Mouse (Mus musculus) cerebellum, adult 8-10 months (tissue): ENCODE results near the gene Rreb1.

Experiments
- DNase-seq: peaks from one replicate; pipeline ENCODE4 v3.0.0; 2022

Rreb1 gene

DNA sequence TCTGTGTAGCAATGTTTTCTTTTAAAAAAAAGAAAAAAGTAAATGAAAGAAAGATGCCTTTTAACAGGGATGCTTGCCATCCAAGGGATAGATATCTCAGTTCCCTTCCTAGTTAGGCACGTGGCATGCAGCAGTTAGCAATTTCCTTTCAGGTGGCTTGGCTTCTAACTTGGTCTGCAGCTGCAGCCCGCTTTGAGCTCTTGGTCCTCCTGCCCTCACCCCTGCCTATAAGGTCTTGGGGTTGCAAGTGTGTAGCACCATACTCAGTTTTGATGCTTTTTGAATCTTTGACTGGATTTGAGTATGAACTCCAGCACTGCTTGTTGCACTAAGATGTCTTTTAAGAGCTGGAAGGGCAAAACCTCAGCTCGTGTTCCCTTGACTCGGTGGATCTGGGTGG is 144.9 kb downstream of the Rreb1 start:
- no peak for DNase-seq

DNA sequence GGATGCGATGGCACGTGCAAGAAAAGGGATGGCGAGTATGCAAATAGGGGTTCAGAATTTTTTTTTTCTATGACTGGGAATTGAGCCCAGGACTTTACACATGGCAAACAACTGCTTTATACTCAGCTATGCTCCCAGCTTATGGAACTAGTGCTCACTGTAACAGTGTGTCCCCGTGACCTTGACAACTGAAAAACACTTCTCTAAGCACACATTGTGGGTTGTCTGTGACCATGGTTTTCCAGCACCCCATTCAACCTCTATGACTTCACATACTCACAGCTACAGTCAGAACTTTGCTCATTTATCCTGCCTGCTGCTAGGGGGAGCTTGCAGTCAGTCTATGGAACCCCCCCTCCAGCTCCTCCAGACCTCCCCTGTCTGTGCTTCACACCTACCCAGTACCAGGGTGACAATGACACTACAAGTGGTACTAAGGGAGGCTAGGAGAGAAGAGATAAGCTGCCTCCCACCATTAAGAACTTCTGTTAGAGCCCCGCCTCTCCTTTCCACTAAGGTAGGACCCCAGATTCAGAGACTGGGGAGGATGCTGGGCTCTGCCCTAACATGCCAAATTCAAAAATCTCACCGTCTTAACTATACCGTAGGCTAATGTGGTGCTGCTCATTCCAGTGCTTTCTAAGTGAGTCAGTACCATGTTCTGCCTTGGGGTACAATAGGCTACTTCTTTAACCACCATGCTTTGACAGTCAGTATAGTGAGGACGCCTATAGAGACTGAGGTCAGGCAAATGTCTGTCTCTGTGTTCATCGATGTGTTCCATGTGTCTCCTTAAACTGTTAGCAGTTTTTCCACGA is 145.7 kb downstream of the Rreb1 start:
- no peak for DNase-seq

DNA sequence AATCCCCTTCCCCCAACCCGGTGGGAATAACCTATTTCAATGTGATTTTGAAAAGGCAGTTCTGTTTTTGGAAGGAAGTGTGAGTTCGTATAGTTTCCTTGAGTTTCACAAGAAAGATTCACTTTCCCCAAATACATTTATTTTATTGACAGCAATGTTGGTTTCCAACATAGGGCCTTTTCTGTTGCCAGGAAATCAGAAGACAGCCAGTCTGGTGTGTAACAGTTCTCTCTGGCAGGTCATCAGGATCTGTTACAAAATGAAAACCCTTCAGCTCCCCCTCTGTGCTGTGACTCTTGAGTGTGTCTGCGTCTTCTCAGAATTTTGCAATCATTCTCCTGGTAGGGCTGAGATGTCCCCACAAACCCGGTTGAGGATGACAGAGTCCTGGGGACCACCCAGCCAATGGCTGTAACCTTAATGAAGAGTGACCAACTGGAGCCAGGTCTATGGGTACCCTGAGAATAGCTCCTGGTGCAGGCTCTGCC is 146.3 kb downstream of the Rreb1 start:
- DNase-seq = no peak

DNA sequence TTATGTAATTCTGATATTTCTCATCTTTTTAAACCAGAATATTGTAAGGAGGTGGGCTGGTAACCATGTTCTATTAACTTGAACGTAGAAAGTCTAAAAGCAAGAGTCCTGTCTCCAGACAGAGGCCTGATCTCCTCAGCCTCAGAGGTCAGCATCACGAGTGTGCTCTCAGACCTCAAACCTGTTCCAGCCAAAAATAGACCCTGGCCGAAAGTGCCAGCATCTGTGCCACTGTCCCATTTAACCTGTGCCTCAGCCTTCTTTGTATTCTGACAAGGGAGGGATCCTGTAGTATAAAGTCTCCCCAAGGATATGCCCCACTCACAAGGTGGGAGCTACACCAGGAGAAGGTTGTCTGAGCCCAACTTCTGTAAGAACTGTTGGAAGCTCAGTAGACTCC is 148.2 kb downstream of the Rreb1 start:
- DNase-seq = no peak

DNA sequence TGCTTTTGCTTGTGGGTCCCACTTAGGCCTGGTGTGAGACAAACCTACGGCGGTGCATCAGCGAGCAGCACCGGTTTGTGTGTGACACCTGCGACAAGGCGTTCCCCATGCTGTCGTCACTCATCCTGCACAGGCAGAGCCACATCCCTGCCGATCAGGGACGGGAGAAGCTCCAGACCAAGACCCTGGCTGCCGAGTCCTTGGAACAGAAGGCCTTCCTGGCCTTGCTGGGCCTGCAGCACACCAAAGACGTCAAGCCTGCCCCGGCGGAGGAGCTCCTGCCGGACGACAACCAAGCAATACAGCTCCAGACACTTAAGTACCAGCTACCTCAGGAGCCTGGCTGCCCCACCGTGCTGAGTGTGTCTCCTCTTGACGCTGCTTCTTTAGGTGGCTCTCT is 151.3 kb downstream of the Rreb1 start:
- DNase-seq = no peak

DNA sequence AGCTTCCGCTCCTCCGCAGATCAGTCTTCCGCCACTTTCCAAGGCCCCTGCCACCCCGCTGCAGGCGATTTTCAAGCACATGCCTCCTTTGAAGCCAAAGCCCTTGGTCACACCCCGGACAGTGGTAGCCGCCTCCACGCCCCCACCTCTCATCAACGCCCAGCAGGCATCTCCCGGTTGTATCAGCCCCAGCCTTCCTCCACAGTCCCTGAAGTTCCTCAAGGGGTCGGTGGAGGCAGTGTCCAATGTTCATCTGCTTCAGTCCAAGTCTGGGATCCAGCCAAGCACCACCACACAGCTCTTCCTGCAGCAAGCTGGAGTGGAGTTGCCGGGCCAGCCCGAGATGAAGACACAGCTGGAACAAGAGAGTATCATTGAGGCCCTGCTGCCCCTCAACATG is 151.9 kb downstream of the Rreb1 start:
- DNase-seq = no peak

DNA sequence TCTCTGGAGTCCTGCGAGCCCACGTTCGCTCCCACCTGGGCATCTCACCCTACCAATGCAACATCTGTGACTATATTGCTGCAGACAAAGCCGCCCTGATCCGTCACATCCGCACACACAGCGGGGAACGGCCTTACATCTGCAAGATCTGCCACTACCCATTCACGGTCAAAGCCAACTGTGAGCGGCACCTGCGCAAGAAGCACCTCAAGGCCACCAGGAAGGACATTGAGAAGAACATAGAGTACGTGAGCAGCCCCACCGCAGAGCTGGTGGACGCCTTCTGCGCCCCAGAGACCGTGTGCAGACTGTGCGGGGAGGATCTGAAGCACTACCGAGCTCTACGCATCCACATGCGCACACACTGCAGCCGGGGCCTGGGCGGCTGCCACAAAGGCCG is 152.4 kb downstream of the Rreb1 start:
- no peak for DNase-seq

DNA sequence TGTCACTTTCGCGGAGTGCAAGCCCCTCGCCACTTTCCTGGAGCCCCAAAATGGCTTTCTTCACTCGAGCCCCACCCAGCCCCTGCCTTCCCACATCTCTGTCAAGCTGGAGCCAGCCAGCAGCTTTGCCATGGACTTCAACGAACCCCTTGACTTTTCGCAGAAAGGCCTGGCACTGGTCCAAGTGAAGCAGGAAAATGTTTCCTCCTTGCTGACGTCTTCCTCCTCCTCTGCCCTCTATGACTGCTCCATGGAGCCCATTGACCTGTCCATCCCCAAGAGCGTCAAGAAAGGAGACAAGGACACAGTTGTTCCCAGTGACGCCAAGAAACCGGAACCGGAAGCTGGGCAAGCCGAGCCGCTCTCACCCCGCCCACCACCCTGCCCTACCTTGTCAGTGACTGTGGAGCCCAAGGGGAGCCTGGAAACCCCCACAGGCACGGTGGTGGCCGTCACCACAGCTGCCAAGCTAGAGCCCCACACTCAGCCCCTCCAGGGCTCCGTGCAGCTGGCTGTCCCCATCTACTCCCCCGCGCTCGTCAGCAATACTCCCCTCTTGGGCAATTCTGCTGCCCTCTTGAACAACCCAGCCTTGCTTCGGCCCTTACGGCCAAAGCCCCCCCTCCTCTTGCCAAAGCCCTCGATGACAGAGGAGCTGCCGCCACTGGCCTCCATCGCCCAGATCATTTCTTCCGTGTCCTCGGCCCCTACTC is 153.2 kb downstream of the Rreb1 start:
- no peak for DNase-seq

DNA sequence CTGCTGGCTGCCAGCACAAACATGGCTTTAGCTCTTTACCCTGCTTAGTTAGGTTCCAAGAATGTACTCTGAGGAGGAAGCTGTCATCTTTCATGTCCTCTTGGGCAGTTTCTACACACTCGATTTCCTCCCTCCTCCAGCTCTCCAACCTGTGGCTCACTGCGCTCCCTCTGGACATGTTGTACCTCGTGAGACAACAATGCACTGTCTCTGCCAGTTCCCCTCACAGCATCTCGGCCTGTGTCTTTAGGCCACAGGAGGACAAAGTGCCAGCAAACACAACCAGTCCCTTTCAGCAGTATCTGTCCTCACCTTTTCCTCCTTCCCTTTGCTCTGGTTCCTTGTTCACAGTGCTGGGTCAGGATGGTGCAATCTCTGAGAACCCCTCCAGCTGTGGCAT is 155.9 kb downstream of the Rreb1 start:
- no peak for DNase-seq

DNA sequence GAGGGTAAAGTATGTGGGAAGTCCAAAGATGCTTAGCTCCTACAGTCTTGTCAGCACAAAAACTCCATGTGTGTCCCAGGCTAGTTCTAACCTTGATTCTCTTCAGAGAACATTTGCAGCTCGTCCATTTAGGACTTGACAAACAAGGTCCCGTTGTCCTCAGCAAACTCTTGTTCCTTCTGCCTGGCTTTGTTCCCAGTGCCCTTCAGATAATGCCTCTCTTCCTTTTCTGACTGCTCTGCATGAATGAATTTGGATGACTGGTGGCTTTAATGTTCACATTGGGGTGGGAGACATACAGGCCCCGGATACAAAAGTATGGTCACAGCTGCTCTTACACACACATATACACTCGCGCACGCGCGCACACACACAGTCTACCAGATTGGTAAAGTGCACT is 156.7 kb downstream of the Rreb1 start:
- no peak for DNase-seq

DNA sequence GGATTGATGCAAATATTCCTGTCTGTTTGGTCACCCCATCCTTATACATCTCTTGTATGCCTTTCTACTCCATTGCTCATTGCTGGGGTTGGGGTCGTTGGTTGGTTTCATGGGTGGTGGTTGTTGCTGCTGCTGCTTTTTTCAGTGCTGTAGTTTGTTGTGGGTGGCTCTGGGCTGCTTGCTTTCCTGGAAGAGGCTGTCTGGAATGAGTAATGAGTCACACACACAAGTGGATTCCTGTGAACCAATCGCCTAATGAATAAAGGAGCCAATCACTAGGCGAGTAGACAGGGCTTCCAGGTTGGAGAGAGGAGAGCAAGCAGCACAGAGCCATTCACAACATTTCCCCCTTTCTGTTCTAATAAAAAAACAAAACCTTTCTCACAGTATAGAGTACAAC is 158.2 kb downstream of the Rreb1 start:
- no peak for DNase-seq

DNA sequence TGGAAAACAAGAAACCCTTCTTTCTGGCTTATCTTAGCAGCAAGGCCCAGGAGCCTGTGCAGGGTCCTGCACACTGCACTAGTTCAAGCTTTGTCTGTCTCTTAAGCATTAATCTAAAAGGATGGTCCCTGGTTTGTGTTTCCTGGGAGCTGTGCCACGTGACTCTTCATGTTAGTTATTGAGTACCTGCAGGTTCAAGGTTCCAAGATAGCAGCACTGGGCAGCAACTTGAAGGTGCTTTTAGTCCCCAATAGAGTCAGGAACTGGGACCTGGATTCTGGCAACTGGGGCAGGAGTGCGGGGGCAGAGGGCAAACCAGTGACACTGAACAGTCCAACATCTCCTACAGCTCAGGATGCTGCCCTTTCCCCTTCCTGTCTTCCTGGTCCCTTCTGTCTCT is 162.0 kb downstream of the Rreb1 start:
- DNase-seq = no peak

DNA sequence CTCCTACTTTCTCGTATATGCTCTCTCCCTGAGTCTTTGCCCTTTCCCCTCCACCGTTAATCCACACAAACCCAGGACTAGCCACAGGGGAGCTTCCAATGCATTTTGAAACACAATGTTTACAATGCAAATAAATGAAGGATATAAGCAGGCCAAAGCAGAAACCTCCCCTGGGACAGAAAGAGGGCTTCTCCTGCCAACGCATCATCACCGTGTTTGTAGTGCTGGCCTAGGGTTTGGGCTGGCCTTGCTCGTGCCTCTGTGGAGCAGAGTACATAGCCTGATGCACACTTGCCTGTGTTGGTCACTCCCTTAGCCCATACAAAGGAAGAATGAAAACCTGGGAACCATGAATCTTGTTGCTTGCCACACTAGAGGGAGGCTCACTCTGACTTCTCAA is 162.4 kb downstream of the Rreb1 start:
- DNase-seq = no peak

DNA sequence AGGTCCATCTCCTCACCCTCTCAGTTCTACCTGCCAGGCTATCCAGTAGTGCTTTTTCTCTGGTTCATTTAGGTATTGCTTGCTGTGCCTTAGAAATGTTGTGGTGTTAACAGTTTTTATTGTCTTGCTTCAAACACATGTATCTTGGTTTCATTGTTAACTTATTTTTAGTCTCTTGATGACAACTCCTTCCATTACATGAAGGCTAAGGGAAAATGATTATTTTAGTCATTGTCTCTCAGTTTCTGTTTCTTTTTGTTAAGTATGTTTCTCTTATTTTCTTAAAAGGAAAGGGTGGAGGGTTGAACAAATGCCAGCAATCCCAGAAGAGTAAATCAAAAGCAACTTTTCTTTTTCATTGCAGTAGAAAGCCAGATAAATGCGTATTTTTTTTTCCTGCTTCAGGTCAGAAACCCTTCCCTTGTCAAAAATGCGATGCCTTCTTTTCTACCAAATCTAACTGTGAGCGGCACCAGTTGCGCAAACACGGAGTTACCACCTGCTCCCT is 163.0 kb downstream of the Rreb1 start:
- no peak for DNase-seq

DNA sequence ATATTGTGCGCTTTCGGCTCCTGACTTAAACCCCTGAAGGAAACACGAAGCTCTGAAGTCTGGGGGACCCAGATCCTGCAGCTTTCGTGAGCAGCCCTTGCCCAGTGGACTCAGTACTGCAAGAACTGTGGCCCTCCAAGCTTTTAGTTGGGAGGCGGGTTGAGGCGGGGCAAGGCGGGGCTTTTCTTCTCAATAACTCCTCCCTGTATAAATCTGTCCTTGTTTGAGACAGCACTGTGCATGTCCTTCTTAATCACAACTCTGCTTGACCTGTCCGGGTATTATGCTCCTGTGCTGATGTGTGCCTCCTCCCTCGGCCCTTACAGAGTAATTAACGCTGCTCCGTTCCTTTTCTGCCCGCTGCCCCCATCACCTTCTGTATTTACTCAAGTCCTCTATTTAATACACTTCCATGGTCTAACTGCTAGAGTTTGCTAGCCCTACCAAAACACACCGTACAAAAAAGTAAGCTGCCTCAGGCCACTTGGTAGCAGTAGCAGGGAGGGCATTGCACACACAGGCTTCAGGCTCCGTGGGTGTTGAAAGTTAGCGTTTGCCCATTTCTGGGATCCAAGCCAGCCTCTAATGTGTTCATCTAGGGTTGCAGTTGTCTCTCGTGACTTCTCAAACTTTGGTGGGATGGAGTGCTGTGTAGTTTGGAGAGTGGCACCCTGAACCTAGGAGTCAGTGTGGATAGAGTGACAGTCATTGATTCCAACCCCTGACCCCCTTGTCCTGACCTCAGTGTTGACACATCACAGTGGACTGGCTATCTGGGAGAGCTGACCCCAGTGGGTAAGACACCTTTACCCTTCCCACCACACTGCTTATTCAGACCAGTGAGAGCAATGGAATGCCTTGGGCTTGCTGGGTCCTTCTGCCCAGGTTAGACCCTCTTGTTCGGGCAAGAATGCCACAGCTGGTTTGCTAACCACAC is 164.0 kb downstream of the Rreb1 start:
- DNase-seq = no peak

DNA sequence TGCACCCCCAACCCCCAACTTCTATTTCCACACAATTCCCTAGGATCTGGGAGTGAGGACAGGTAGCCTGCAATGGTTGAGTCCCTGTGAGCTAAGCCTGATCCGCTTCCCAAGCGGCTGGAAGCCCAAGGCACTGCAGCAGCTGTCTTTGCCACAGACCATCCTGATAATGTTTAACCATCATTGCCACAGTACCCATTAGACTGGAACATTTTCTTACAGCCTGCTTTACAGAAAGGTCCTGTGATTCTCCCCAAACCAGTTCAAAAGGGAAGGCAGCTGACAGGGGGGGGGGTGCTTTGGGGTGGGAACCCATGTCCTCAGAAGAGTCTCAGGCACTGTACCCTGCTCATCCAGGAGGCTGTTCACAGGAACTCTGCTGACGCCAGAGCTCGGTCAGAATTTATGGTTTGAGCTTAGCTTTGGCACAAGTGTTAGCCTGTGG is 164.7 kb downstream of the Rreb1 start:
- DNase-seq = no peak

DNA sequence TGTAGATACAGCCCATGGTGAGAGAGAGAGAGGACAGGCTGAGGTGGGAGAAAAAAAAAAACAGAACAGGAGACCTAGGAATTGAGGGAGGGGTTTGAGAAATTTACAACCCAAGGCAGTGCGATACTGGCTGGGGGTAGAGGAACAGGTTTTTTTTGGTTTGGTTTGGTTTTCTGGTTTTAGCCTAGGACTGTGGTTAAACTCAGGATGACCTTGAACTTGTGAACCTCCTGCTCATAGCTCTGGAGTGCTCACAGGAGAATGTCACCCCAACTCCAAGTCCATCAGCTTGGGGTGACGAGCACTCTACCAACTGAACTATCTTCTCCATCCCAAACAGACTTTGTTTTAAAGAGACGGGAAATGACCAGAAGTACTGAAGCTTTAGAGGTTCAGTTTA is 165.3 kb downstream of the Rreb1 start:
- DNase-seq = no peak

DNA sequence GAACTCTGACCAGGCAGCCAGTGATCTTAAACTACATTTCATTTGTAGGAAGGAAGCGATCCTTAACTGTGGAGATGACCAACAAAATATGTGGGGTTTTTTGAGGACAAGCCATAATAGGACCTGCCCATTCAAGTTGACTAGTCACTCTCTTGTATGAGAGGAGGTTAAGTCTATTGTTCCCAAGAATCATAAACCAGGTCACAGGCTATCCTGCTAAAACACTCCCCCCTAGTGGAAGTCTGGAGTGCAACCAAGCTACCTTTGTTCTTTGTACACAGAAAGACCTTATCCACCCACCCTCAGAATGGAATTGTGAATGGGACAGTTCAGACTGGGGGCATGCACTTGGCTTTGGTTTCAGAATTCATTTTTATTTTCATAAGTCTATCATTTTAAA is 166.1 kb downstream of the Rreb1 start:
- no peak for DNase-seq

DNA sequence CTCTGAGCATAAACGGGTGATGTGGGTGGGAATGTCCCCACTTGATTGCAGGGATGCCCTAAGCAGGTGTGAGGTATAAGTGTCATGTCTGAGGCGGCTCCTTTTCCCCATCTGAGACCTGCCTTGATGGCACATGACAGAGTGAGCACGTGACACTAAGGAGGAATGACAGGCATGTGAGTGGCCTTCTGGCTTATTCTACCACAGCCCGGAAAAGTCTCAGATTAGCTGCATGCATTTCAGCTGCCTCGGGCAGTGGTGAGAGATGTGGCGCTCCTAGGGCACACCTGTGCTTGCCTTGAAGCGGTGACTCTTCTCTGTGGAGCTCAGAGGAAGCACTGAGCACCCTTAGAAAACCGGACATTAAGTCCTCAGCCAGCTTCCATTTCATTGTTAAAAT is 167.2 kb downstream of the Rreb1 start:
- no peak for DNase-seq

DNA sequence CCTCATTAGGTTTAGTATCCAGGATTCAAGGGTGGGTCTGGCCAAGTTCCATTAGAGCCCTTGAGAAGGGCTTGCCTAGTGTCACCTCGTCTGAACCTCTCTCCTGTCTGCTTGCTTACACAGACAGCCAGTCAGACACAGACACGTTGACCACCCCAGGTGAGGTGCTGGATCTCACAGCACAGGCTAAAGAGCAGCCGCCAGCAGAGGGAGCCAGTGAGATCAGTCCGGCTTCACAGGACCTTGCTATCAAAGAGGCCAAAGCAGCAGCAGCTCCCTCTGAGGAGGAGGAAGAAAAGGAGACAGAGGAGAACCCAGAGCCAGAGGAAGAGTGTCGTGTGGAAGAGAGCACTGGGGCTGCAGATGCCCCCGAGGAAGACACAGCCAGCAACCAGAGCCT is 168.5 kb downstream of the Rreb1 start:
- DNase-seq = peak; percentile 59

DNA sequence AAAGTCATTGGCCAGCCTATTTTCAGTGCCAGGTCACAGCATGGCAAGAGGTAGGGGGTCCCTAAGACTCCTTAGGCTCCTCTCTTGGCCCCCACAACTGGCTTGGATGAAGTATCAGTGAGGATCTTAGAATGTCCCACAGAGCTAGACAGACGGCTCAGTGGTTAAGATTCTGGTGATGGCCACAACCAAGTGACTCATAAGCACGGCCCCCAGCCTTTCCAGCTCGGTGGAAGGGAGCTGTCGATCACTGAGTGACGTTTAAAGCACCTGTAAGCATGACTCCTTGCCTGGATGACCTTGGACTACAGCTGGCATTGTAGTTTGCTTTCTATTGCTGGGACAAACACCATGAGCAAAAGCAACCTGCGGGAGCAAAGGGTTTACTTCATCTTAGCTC is 174.8 kb downstream of the Rreb1 start:
- no peak for DNase-seq

DNA sequence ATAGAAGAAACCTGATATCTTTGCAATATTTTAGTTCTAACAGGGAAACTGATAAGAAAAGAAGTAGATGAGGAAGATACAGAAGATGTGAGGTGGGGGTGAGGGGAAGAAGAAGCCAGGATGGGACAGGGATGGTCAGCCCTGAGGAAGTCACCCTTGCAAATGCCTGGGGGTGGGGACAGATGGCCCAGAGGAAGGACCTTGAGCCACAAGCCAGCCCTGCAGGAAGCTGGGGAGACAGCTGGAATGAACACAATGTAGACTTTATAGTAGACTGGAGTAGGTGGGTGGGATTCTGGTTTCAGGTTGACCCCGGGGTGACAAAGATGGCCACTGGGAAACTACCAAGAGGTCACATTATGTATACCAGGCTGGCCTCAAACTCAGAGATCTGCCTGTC is 176.1 kb downstream of the Rreb1 start:
- DNase-seq = no peak
